Mouse (Mus musculus) brain, embryonic 14.5 days (tissue): Measurements from ENCODE around the gene Nop16.

Experiments
- CTCF ChIP-seq: fragments of 200-500 bp; IDR thresholded peaks from 2 replicates; pipeline ENCODE4 v1.5.1; 2012; ENCODE audit warnings: inconsistent platforms, mild to moderate bottlenecking, moderate library complexity, borderline replicate concordance; ENCODE audit not compliant: insufficient read depth, insufficient read length; ENCODE audit errors: extremely low read depth
- POLR2A ChIP-seq: fragments of 200-500 bp; IDR thresholded peaks from 2 replicates; pipeline ENCODE4 v1.6.1; 2012; ENCODE audit warnings: mild to moderate bottlenecking, inconsistent platforms, borderline replicate concordance; ENCODE audit not compliant: poor library complexity, insufficient read depth, insufficient read length, severe bottlenecking; ENCODE audit errors: extremely low read depth

GRCm38 (mm10) chr13:54607204-54607603 is 17.3 kb upstream of the Nop16 start:
- TF ChIP-seq CTCF, result no peak
- TF ChIP-seq POLR2A, result no peak
